Mouse (Mus musculus): ENCODE results near the gene Tnf.

Gene Tnf

GRCm38 (mm10) chr17:35174201-35174977, 27.4 kb downstream of the Tnf start:
- DNase-seq (ENCODE audit: low spot score in 2 of 2): no peak

GRCm38 (mm10) chr17:35173329-35173728, 28.5 kb downstream of the Tnf start:
- DNase-seq (ENCODE audit: low spot score in 2 of 2): peak; percentile 70 to 75

GRCm38 (mm10) chr17:35172445-35173234, 29.2 kb downstream of the Tnf start:
- DNase-seq (ENCODE audit: low spot score in 2 of 2): peak in 1 of 2 experiments; percentile 31

- peak in 1 of 2 experiments; percentile 58 for DNase-seq (ENCODE audit: low spot score in 2 of 2)
Observed at GRCm38 (mm10) chr17:35168541-35169207, 33.1 kb downstream of the Tnf start.

- no peak for DNase-seq (ENCODE audit: low spot score in 2 of 2)
Observed at GRCm38 (mm10) chr17:35167794-35168193, 34.0 kb downstream of the Tnf start.

- peak; percentile 71 to 85 for DNase-seq (ENCODE audit: low spot score in 2 of 2)
Observed at GRCm38 (mm10) chr17:35166352-35167035, 35.3 kb downstream of the Tnf start.

GRCm38 (mm10) chr17:35165451-35166155, 36.2 kb downstream of the Tnf start:
- no peak for DNase-seq (ENCODE audit: low spot score in 2 of 2)

GRCm38 (mm10) chr17:35164568-35165450, 37.0 kb downstream of the Tnf start, which contains the start of gene Prrc2a:
Prrc2a (minus strand) TSS chr17:35164897.
- DNase-seq (ENCODE audit: low spot score in 2 of 2): peak; percentile 98

GRCm38 (mm10) chr17:35164218-35164567, 37.6 kb downstream of the Tnf start:
- no peak for DNase-seq (ENCODE audit: low spot score in 2 of 2)

GRCm38 (mm10) chr17:35163326-35164081, 38.3 kb downstream of the Tnf start:
- no peak for DNase-seq (ENCODE audit: low spot score in 2 of 2)

- no peak for DNase-seq (ENCODE audit: low spot score in 2 of 2)
Observed at GRCm38 (mm10) chr17:35162730-35163129, 39.1 kb downstream of the Tnf start.

- DNase-seq (ENCODE audit: low spot score in 2 of 2): no peak
Observed at GRCm38 (mm10) chr17:35162121-35162520, 39.7 kb downstream of the Tnf start.

- DNase-seq (ENCODE audit: low spot score in 2 of 2): no peak
Observed at GRCm38 (mm10) chr17:35161421-35161820, 40.4 kb downstream of the Tnf start.

GRCm38 (mm10) chr17:35159638-35160037, 42.2 kb downstream of the Tnf start:
- DNase-seq (ENCODE audit: low spot score in 2 of 2): no peak

GRCm38 (mm10) chr17:35158850-35159593, 42.8 kb downstream of the Tnf start:
- DNase-seq (ENCODE audit: low spot score in 2 of 2): no peak

GRCm38 (mm10) chr17:35157661-35158175, 44.1 kb downstream of the Tnf start:
- DNase-seq (ENCODE audit: low spot score in 2 of 2): no peak

GRCm38 (mm10) chr17:35157254-35157653, 44.6 kb downstream of the Tnf start:
- no peak for DNase-seq (ENCODE audit: low spot score in 2 of 2)

GRCm38 (mm10) chr17:35156461-35157200, 45.2 kb downstream of the Tnf start:
- DNase-seq (ENCODE audit: low spot score in 2 of 2): no peak
